Mouse (Mus musculus): Measurements from ENCODE around the gene Sult2b1. TPM values are rescaled to one million over a fixed set of nuclear protein-coding genes. Genes with fewer than 3 reads are reported as not detected.
A peak's percentile ranks its signal among the peaks of the same experiment; 100 is the strongest.

The Sult2b1 gene
- polyA plus RNA-seq, 1 experiment from 2014 or later = 7.9 TPM

DNA sequence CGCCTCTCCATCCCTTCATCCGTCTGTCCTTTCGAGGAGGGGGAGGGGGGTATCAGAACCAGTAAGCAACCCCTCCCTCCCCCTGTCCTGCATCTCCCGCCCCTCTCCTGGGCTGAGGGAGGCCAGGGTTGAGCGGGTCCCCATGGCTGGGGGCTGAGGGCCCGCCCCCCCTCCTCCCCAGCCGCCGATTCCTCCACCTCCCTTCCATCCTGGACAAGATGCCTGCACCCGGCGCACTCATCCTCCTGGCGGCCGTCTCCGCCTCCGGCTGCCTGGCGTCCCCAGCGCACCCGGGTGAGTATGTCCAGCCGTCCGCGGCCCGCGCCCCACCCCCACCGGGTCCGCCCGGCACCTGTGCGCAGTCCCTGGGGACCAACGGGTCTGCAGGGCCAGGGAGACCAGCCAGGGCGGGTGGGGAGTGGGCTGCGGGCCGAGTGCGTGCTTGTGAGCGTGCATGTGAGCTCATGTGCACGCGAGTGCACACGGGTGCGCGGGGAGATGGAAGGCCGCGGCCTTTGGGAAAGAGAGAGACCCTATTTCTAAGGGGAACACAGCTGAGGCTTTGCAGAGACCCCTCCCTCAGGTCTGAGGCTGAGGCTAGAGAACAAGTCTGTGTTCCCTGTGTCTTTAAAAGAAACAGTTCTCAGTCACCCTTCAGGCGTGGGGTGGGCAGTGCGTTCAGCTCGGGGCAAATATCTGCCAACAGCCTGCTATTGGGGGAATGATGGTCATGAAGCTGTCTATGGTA is 1.1 kb upstream of the Sult2b1 start:
- Histone ChIP-seq H3K4me1 (replicated peaks; ENCODE audit: control insufficient read depth, insufficient read depth, low read length) (peaks cover 20% of the 10 kb centered on the region), H3K4me3 (ENCODE audit: low read length) (peak overlapping the region; percentile 56), H3K4me2 (ENCODE audit: low read depth, low read length) (peak overlapping the region; percentile 83), H3K36me3 (ENCODE audit: control insufficient read depth, insufficient read depth, low read length) (no peaks in the 10 kb centered on the region; the same call in 1 of the 2 replicates), H3K27ac (ENCODE audit: low read length) (no peak overlapping the region), H3K9me3 (ENCODE audit: control insufficient read depth, low read length) (no peaks in the 10 kb centered on the region), H3K27me3 (ENCODE audit: control insufficient read depth, insufficient read depth, low read depth, low read length) (peaks cover 5% of the 10 kb centered on the region), H3K9ac (ENCODE audit: low read length) (peak overlapping the region; percentile 67)
- ATAC-seq (ENCODE audit: low read depth) = 0 out of 2 replicates have a peak, but pooled peaks have one; percentile 13
- WGBS = under 1% methylated on average over 39 of the region's 42 CpGs

DNA sequence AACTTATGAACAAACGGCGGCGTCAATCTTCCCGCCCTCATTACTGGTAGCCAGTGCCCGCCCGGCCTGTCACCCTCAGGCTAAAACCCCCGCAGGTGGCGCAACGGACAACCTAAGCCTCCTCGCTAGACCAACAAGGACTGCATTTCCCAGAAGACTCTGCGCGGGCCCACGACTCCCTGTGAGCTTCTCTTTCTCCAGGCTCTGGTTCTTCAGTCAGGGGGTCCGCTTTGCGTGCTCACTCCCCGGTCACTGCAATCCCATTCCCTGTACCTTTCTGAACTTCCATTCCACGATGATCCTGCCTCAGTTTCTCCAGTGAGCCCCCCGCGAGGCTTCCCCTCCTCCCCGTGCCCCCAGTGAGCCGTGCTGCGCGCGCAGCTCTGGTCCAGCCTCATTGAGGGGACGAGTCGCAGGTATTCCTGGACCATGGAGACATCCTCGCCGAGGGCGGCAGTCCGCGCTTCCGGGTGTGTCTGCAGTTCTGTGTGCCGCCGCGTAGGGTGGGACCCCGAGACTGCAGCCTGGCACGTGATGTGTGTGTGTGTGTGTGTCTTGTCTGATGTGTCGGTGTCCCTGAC is 868 bp downstream of the Sult2b1 start, which contains the start of gene Lmtk3:
TSS of gene Lmtk3 (plus strand) at position 228 of the 581 bp plus-strand sequence.
- peaks cover 5% of the 10 kb centered on the region for H3K27me3 ChIP-seq (ENCODE audit: control insufficient read depth, insufficient read depth, low read depth, low read length)
- H3K9ac ChIP-seq (ENCODE audit: low read length) = peak within 1 kb of the TSS; percentile 73
- H3K4me1 ChIP-seq (replicated peaks; ENCODE audit: control insufficient read depth, insufficient read depth, low read length) = peaks cover 20% of the 10 kb centered on the region
- H3K9me3 ChIP-seq (ENCODE audit: control insufficient read depth, low read length) = no peaks in the 10 kb centered on the region
- peak; percentile 67 for ATAC-seq (ENCODE audit: low read depth)
- H3K36me3 ChIP-seq (ENCODE audit: control insufficient read depth, insufficient read depth, low read length) = no peaks in the 10 kb centered on the region
- peak within 1 kb of the TSS; percentile 95 for H3K4me2 ChIP-seq (ENCODE audit: low read depth, low read length)
- H3K27ac ChIP-seq (ENCODE audit: low read length) = 0 out of 2 replicates have a peak within 1 kb of the TSS, but pooled peaks have one; percentile 18
- H3K4me3 ChIP-seq (ENCODE audit: low read length) = peak within 1 kb of the TSS; percentile 62
- WGBS = under 1% methylated on average over 38 of the region's 38 CpGs

DNA sequence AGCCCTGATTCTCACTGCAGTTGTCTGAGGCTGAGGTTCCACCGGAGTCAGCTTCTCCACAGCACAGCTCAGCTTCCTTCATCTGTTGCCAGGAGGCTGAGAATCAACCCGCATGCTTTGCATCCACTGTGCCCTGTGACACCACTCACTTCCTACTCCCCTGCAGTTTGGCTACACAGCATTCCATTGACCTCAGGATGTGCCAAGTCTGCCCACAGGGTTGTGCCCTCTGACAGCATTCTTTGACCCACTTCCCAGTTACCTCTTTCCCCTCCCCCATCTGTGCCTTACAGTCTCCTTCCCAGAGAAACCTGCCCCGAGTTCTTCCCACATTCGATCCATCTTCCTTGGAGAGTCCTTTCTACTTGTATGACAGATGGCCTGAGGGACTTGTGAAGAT is 2.2 kb downstream of the Sult2b1 start:
- Histone ChIP-seq H3K36me3 (ENCODE audit: control insufficient read depth, insufficient read depth, low read length) (no peaks in the 10 kb centered on the region), H3K4me3 (ENCODE audit: low read length) (no peak overlapping the region), H3K4me2 (ENCODE audit: low read depth, low read length) (no peak overlapping the region), H3K27ac (ENCODE audit: low read length) (no peak overlapping the region), H3K9me3 (ENCODE audit: control insufficient read depth, low read length) (no peaks in the 10 kb centered on the region), H3K9ac (ENCODE audit: low read length) (no peak overlapping the region), H3K27me3 (ENCODE audit: control insufficient read depth, insufficient read depth, low read depth, low read length) (peaks cover 5% of the 10 kb centered on the region), H3K4me1 (replicated peaks; ENCODE audit: control insufficient read depth, insufficient read depth, low read length) (peaks cover 20% of the 10 kb centered on the region)
- 61% methylated on average over 4 of the region's 4 CpGs for WGBS
- no peak for ATAC-seq (ENCODE audit: low read depth)

DNA sequence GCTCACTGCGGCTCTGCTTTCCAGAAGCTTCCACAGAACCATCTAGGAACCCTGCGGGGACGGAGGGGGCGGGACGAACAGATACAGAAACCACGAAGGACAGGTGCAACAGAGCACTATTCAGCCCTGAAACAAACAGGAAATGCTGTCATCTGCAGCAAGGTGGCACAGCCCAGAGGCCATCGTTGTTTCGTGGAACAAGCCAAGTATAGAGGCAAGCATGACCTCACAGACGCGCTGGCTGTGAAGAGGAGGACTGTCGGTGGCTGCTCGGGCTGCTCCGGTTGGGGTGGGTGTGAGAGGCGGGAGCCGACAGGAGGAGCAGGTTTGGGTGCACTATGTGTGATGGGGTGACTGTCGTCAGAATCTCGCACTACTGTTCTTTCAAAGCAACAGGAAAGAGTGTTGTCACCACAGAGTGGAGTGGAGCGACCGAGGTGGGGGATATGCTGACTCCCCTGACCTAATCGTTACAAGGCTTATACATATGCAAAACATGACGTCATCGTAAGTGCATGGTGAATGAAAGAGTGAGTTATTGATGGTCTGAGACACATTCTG is 5.3 kb downstream of the Sult2b1 start:
- H3K27me3 ChIP-seq (ENCODE audit: control insufficient read depth, insufficient read depth, low read depth, low read length) = no peaks in the 10 kb centered on the region; the same call in 1 of the 2 replicates
- no peak overlapping the region for H3K4me3 ChIP-seq (ENCODE audit: low read length)
- no peak overlapping the region for H3K27ac ChIP-seq (ENCODE audit: low read length)
- 22% methylated on average over 22 of the region's 22 CpGs for WGBS
- peak overlapping the region; percentile 21 for H3K4me2 ChIP-seq (ENCODE audit: low read depth, low read length)
- H3K36me3 ChIP-seq (ENCODE audit: control insufficient read depth, insufficient read depth, low read length) = no peaks in the 10 kb centered on the region
- H3K9me3 ChIP-seq (ENCODE audit: control insufficient read depth, low read length) = no peaks in the 10 kb centered on the region
- peaks cover 5% of the 10 kb centered on the region; the same call in 1 of the 2 replicates for H3K4me1 ChIP-seq (replicated peaks; ENCODE audit: control insufficient read depth, insufficient read depth, low read length)
- ATAC-seq (ENCODE audit: low read depth) = no peak
- H3K9ac ChIP-seq (ENCODE audit: low read length) = no peak overlapping the region

DNA sequence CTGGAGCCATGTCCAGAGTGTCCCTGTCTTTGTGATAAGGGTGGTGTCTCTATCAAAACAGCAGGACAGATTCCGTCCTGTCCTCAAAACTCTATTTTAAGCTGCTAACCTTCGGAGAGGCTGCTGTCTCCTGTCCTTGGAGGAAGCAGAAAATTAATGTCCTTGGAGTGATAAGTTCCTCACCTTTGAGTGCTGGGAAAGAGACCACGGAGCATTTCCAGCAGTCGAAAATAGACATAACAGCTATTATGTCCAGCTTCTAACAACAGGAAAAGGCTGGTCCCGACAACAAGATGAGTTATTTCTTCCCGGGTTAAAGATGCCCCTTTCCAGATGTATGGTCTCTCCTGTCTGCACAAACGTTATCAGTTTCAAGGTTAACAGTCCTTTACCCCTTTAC is 9.2 kb downstream of the Sult2b1 start:
- Histone ChIP-seq H3K4me1 (replicated peaks; ENCODE audit: control insufficient read depth, insufficient read depth, low read length) (no peaks in the 10 kb centered on the region), H3K27ac (ENCODE audit: low read length) (no peak overlapping the region), H3K9ac (ENCODE audit: low read length) (no peak overlapping the region), H3K9me3 (ENCODE audit: control insufficient read depth, low read length) (no peaks in the 10 kb centered on the region), H3K27me3 (ENCODE audit: control insufficient read depth, insufficient read depth, low read depth, low read length) (no peaks in the 10 kb centered on the region), H3K4me3 (ENCODE audit: low read length) (no peak overlapping the region), H3K4me2 (ENCODE audit: low read depth, low read length) (no peak overlapping the region), H3K36me3 (ENCODE audit: control insufficient read depth, insufficient read depth, low read length) (no peaks in the 10 kb centered on the region)
- ATAC-seq (ENCODE audit: low read depth) = no peak
- WGBS = 57% methylated on average over 7 of the region's 7 CpGs

DNA sequence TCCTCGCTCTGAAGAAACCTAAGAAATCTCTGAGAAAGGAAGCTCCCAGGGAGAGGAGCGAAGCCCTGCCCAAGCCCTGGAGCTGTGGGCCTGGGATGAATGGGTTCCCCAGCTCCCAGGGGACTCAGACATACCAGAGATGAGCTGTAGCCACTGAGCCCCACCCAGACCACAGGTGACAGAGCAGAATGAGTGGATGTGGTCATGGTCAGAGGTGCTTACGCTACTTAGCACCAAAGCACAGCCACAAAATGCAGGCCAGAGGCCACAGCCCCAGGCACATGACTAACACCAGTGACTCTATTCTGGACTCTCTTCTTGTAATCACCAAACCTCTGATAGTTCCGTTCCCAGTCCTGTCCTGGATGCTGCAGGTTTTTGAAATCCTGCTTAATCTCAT is 13.4 kb downstream of the Sult2b1 start:
- Histone ChIP-seq H3K27ac (ENCODE audit: low read length) (no peak overlapping the region), H3K27me3 (ENCODE audit: control insufficient read depth, insufficient read depth, low read depth, low read length) (no peaks in the 10 kb centered on the region), H3K36me3 (ENCODE audit: control insufficient read depth, insufficient read depth, low read length) (no peaks in the 10 kb centered on the region), H3K9me3 (ENCODE audit: control insufficient read depth, low read length) (no peaks in the 10 kb centered on the region), H3K4me3 (ENCODE audit: low read length) (no peak overlapping the region), H3K4me2 (ENCODE audit: low read depth, low read length) (no peak overlapping the region), H3K4me1 (replicated peaks; ENCODE audit: control insufficient read depth, insufficient read depth, low read length) (0 out of 2 replicates have a peak, but pooled peaks cover 4% of the 10 kb centered on the region), H3K9ac (ENCODE audit: low read length) (no peak overlapping the region)
- 58% methylated on average over 4 of the region's 4 CpGs for WGBS
- ATAC-seq (ENCODE audit: low read depth) = no peak

DNA sequence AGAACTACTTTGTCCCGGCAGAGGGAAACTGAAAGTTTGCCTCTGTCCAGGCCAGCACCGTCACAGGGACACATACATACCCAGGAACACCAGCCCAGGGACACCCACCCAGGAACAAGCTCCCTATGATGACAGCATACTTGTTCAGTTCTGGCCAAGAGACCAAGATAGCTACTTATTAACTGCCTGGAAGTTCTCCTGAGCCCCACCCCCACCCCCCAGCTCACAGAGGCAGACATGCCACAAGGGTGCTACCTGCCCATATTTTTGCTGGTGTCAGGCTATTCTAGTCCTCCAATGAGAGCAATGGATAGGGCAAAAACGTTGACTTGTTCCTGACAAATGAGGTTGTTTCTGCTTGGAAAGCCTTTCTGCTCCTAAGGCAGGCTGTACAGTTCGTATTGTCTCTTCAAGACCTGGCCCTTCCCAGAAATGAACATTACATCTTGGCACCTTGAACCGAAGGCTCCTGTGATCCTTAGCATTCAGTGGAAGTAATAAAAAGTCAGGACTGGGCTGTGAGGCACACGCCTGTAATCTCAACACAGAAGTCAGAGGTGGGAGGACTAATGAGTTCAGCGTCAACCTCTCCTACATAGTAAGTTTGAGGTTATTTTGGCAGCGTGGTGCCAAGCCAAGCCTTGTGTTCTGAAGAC is 13.9 kb downstream of the Sult2b1 start:
- H3K4me1 ChIP-seq (replicated peaks; ENCODE audit: control insufficient read depth, insufficient read depth, low read length) = 0 out of 2 replicates have a peak, but pooled peaks cover 5% of the 10 kb centered on the region
- H3K9me3 ChIP-seq (ENCODE audit: control insufficient read depth, low read length) = no peaks in the 10 kb centered on the region
- WGBS = 55% methylated on average over 8 of the region's 8 CpGs
- ATAC-seq (ENCODE audit: low read depth) = no peak
- no peak overlapping the region for H3K9ac ChIP-seq (ENCODE audit: low read length)
- H3K27ac ChIP-seq (ENCODE audit: low read length) = no peak overlapping the region
- H3K4me3 ChIP-seq (ENCODE audit: low read length) = no peak overlapping the region
- H3K4me2 ChIP-seq (ENCODE audit: low read depth, low read length) = no peak overlapping the region
- no peaks in the 10 kb centered on the region for H3K36me3 ChIP-seq (ENCODE audit: control insufficient read depth, insufficient read depth, low read length)
- no peaks in the 10 kb centered on the region for H3K27me3 ChIP-seq (ENCODE audit: control insufficient read depth, insufficient read depth, low read depth, low read length)

DNA sequence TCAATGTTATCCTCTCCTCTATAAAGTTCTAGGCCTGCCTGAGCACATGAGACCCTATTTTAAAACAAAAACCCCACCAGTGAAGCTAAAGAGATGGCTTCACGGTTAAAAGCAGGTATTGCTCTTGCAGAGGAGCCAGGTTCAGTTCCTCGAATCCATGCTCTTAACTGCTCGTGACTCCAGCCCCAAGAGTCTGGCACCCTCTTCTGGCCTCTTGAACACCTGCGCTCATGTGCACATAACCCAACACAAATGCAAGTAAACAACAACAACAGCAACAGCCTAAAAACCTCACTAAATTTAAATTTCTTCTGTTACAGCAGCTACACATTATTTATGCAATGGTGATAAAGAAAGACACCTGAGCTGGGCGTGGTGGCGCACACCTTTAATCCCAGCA is 17.0 kb downstream of the Sult2b1 start:
- Histone ChIP-seq H3K27me3 (ENCODE audit: control insufficient read depth, insufficient read depth, low read depth, low read length) (no peaks in the 10 kb centered on the region), H3K9ac (ENCODE audit: low read length) (no peak overlapping the region), H3K4me1 (replicated peaks; ENCODE audit: control insufficient read depth, insufficient read depth, low read length) (0 out of 2 replicates have a peak, but pooled peaks cover 5% of the 10 kb centered on the region), H3K9me3 (ENCODE audit: control insufficient read depth, low read length) (no peaks in the 10 kb centered on the region), H3K4me2 (ENCODE audit: low read depth, low read length) (no peak overlapping the region), H3K4me3 (ENCODE audit: low read length) (no peak overlapping the region), H3K27ac (ENCODE audit: low read length) (no peak overlapping the region; the same call in 1 of the 2 replicates), H3K36me3 (ENCODE audit: control insufficient read depth, insufficient read depth, low read length) (no peaks in the 10 kb centered on the region)
- WGBS = 86% methylated on average over 6 of the region's 6 CpGs
- no peak for ATAC-seq (ENCODE audit: low read depth)

DNA sequence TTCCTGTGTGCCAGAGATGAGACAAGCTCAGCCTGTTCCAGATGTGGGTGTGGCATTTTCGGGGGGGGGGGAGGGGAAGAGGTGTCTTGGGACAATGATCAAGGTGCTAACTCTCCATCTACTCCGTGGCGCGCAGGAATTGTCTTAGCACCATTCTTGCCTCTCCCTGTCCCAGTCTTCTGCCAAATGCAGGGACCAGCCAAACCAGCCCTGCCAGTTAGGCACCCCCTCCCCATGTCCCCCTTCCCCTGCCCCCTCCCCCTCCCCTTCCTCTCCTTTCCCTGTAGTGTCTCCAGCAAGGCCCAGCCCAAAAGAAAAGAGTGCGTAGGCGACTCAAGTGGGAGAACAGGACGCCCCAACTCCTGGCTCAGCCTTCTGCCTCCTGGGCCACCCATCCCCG is 17.7 kb downstream of the Sult2b1 start:
- Histone ChIP-seq H3K36me3 (ENCODE audit: control insufficient read depth, insufficient read depth, low read length) (no peaks in the 10 kb centered on the region), H3K27me3 (ENCODE audit: control insufficient read depth, insufficient read depth, low read depth, low read length) (no peaks in the 10 kb centered on the region), H3K4me3 (ENCODE audit: low read length) (no peak overlapping the region), H3K27ac (ENCODE audit: low read length) (no peak overlapping the region), H3K4me1 (replicated peaks; ENCODE audit: control insufficient read depth, insufficient read depth, low read length) (0 out of 2 replicates have a peak, but pooled peaks cover 5% of the 10 kb centered on the region), H3K9ac (ENCODE audit: low read length) (no peak overlapping the region), H3K9me3 (ENCODE audit: control insufficient read depth, low read length) (no peaks in the 10 kb centered on the region), H3K4me2 (ENCODE audit: low read depth, low read length) (0 out of 2 replicates have a peak overlapping the region, but pooled peaks have one; percentile 25)
- peak; percentile 83 for ATAC-seq (ENCODE audit: low read depth)
- 23% methylated on average over 7 of the region's 8 CpGs for WGBS

All from lung, embryonic 16.5 days (tissue).